Mouse (Mus musculus): ENCODE results near the gene Pyroxd2. TPM values are rescaled to one million over a fixed set of nuclear protein-coding genes. Genes with fewer than 3 reads are reported as not detected.
"Not testable (repeated sequence)": the region's sequence is repeated elsewhere in the genome, so short reads cannot be mapped to it uniquely, and the experiment has no call there.

The Pyroxd2 gene
- polyA plus RNA-seq, 1 experiment, result 2.4 TPM

DNA sequence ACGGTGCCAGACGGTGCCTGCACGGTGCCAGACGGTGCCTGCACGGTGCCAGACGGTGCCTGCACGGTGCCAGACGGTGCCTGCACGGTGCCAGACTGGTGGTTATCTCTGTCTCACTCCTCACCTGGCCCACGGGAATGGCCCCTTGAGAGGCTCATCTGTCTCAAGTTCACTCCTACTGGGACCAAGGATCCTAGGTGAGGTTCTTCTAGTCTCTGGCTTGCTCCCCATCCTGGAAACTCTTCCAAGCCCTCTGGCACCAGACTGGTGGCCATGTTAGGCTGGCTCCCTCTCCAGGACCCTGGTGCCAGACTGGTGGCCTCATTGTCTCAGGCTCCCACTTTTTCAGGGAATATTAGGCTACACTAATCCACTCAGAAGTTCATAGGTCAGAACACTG, 53.1 kb downstream of the Pyroxd2 start:
- DNase-seq, result peak; percentile 36 to 40
- no peak for TF ChIP-seq POLR2A (IDR thresholded peaks at IDR 0.05; ENCODE audit: borderline replicate concordance, insufficient read depth, low read length)
- TF ChIP-seq CTCF (IDR thresholded peaks at IDR 0.05; ENCODE audit: borderline replicate concordance, insufficient read depth, low read depth, low read length), result no peak
- WGBS, result 6% methylated on average over 10 of the region's 10 CpGs
- Histone ChIP-seq H3K27ac (ENCODE audit: insufficient read depth, low read length) (no peak overlapping the region), H3K27me3 (ENCODE audit: control insufficient read depth, insufficient read depth, low read length) (no peaks in the 10 kb centered on the region), H3K4me3 (replicated peaks; ENCODE audit: insufficient read depth, low read depth, low read length) (no peak overlapping the region), H3K4me1 (ENCODE audit: control insufficient read depth, insufficient read depth, low read length) (no peaks in the 10 kb centered on the region)

GRCm38 (mm10) chr19:42698576-42698975, 54.0 kb downstream of the Pyroxd2 start:
- TF ChIP-seq CTCF (IDR thresholded peaks at IDR 0.05; ENCODE audit: borderline replicate concordance, insufficient read depth, low read depth, low read length) (no peak), POLR2A (IDR thresholded peaks at IDR 0.05; ENCODE audit: borderline replicate concordance, insufficient read depth, low read length) (no peak)
- DNase-seq, result no peak
- H3K4me3 ChIP-seq (replicated peaks; ENCODE audit: insufficient read depth, low read depth, low read length), result no peak overlapping the region
- H3K27me3 ChIP-seq (ENCODE audit: control insufficient read depth, insufficient read depth, low read length), result no peaks in the 10 kb centered on the region
- 29% methylated on average over 2 of the region's 2 CpGs for WGBS
- H3K4me1 ChIP-seq (ENCODE audit: control insufficient read depth, insufficient read depth, low read length), result no peaks in the 10 kb centered on the region
- H3K27ac ChIP-seq (ENCODE audit: insufficient read depth, low read length), result no peak overlapping the region

GRCm38 (mm10) chr19:42697336-42697735, 55.2 kb downstream of the Pyroxd2 start:
- Histone ChIP-seq H3K4me3 (replicated peaks; ENCODE audit: insufficient read depth, low read depth, low read length) (no peak overlapping the region), H3K4me1 (ENCODE audit: control insufficient read depth, insufficient read depth, low read length) (no peaks in the 10 kb centered on the region), H3K27ac (ENCODE audit: insufficient read depth, low read length) (no peak overlapping the region), H3K27me3 (ENCODE audit: control insufficient read depth, insufficient read depth, low read length) (no peaks in the 10 kb centered on the region)
- WGBS, result 23% methylated on average over 6 of the region's 6 CpGs
- TF ChIP-seq CTCF (IDR thresholded peaks at IDR 0.05; ENCODE audit: borderline replicate concordance, insufficient read depth, low read depth, low read length), result no peak
- no peak for TF ChIP-seq POLR2A (IDR thresholded peaks at IDR 0.05; ENCODE audit: borderline replicate concordance, insufficient read depth, low read length)
- DNase-seq, result no peak

DNA sequence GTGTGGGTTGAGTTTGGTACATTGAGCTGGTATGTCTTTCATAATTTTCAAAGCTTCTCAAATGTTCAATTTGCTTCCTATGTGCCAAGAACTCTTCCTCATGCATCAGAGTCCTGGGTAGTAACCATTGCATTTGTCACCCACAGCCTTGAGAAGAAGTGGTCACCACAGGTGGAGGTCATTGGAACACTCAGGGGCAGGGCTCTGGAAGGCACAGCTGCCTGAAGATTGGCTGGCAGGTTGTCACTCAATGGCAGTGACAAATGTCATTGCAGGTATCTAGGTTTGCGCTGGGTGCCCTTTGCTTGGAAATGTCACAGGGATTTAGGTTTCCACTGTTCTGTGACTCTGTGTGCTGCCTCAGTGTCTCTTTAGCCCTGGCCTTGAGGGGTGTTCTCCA, 62.3 kb downstream of the Pyroxd2 start:
- H3K4me3 ChIP-seq (replicated peaks; ENCODE audit: insufficient read depth, low read depth, low read length), result no peak overlapping the region
- WGBS, result 100% methylated on average over 1 of the region's 1 CpGs
- no peaks in the 10 kb centered on the region; the same call in 1 of the 2 replicates for H3K27me3 ChIP-seq (ENCODE audit: control insufficient read depth, insufficient read depth, low read length)
- DNase-seq, result no peak
- no peak overlapping the region for H3K27ac ChIP-seq (ENCODE audit: insufficient read depth, low read length)
- no peak for TF ChIP-seq CTCF (IDR thresholded peaks at IDR 0.05; ENCODE audit: borderline replicate concordance, insufficient read depth, low read depth, low read length)
- H3K4me1 ChIP-seq (ENCODE audit: control insufficient read depth, insufficient read depth, low read length), result peaks cover 4% of the 10 kb centered on the region; the same call in 1 of the 2 replicates

DNA sequence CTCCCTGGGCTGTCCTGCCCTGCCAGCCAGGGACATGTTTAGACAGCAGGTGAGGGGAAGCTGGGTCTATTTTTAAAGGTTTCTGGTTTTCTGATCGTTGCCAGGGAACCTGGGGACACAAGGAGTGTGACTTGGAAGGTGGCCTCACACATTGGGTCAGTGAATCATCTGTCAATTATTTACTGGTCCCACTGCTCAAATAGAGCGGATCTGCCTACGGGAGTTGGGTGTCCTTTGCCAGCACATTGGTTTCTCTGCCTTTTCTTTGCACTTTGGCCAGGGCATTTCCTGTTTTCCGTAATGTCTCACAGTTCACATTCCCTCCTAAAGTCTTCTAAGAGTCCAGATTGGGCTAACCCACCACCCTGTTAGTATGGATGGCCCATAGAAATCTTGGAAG, 62.8 kb downstream of the Pyroxd2 start:
- Histone ChIP-seq H3K4me3 (replicated peaks; ENCODE audit: insufficient read depth, low read depth, low read length) (no peak overlapping the region), H3K27ac (ENCODE audit: insufficient read depth, low read length) (no peak overlapping the region), H3K4me1 (ENCODE audit: control insufficient read depth, insufficient read depth, low read length) (peaks cover 4% of the 10 kb centered on the region; the same call in 1 of the 2 replicates), H3K27me3 (ENCODE audit: control insufficient read depth, insufficient read depth, low read length) (no peaks in the 10 kb centered on the region; the same call in 1 of the 2 replicates)
- TF ChIP-seq CTCF (IDR thresholded peaks at IDR 0.05; ENCODE audit: borderline replicate concordance, insufficient read depth, low read depth, low read length) (no peak), POLR2A (IDR thresholded peaks at IDR 0.05; ENCODE audit: borderline replicate concordance, insufficient read depth, low read length) (no peak)
- 24% methylated on average over 4 of the region's 4 CpGs for WGBS
- peak in 1 of 2 experiments; percentile 45 for DNase-seq

GRCm38 (mm10) chr19:42689321-42689720, 63.3 kb downstream of the Pyroxd2 start:
- TF ChIP-seq CTCF (IDR thresholded peaks at IDR 0.05; ENCODE audit: borderline replicate concordance, insufficient read depth, low read depth, low read length) (no peak), POLR2A (IDR thresholded peaks at IDR 0.05; ENCODE audit: borderline replicate concordance, insufficient read depth, low read length) (no peak)
- Histone ChIP-seq H3K4me1 (ENCODE audit: control insufficient read depth, insufficient read depth, low read length) (peaks cover 4% of the 10 kb centered on the region; the same call in 1 of the 2 replicates), H3K27me3 (ENCODE audit: control insufficient read depth, insufficient read depth, low read length) (no peaks in the 10 kb centered on the region; the same call in 1 of the 2 replicates), H3K27ac (ENCODE audit: insufficient read depth, low read length) (no peak overlapping the region), H3K4me3 (replicated peaks; ENCODE audit: insufficient read depth, low read depth, low read length) (no peak overlapping the region)
- no peak for DNase-seq
- WGBS, result 91% methylated on average over 11 of the region's 11 CpGs

GRCm38 (mm10) chr19:42682776-42683175, 69.8 kb downstream of the Pyroxd2 start:
- H3K4me1 ChIP-seq (ENCODE audit: control insufficient read depth, insufficient read depth, low read length); H3K27ac ChIP-seq (ENCODE audit: insufficient read depth, low read length); H3K27me3 ChIP-seq (ENCODE audit: control insufficient read depth, insufficient read depth, low read length); DNase-seq; H3K4me3 ChIP-seq (replicated peaks; ENCODE audit: insufficient read depth, low read depth, low read length): not testable (repeated sequence)
- WGBS, result 64% methylated on average over 2 of the region's 2 CpGs

DNA sequence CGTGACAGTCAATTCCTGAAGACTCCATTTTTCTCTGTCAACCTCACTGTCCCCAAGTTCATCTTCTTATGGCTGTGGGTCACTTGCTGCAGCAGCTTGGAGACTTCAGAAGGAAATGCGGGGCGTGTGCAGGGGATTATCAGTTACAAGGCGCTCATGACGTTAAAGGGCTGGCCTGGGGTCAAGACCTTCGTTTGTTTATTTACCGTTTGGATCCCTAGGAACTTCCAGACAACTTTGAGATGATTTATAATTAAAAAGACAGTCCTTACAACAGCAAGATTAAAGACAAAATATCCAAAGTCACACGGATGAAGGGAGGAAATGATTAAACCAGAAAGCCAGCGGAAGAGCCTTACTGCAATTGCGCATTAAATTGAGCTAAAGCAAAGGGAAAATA, 74.4 kb downstream of the Pyroxd2 start:
- 86% methylated on average over 10 of the region's 10 CpGs for WGBS
- H3K4me1 ChIP-seq (ENCODE audit: control insufficient read depth, insufficient read depth, low read length), result no peaks in the 10 kb centered on the region
- H3K27ac ChIP-seq (ENCODE audit: insufficient read depth, low read length), result no peak overlapping the region
- H3K27me3 ChIP-seq (ENCODE audit: control insufficient read depth, insufficient read depth, low read length), result no peaks in the 10 kb centered on the region
- H3K4me3 ChIP-seq (replicated peaks; ENCODE audit: insufficient read depth, low read depth, low read length), result no peak overlapping the region
- TF ChIP-seq CTCF (IDR thresholded peaks at IDR 0.05; ENCODE audit: borderline replicate concordance, insufficient read depth, low read depth, low read length) (no peak), POLR2A (IDR thresholded peaks at IDR 0.05; ENCODE audit: borderline replicate concordance, insufficient read depth, low read length) (no peak)
- DNase-seq, result no peak

Measured in cerebellum, adult 2 months (tissue).